Mouse (Mus musculus) forebrain, embryonic 10.5 days (tissue): ENCODE measurements around the gene Ppp2r5b. TPM values are rescaled to one million over a fixed set of nuclear protein-coding genes. Genes with fewer than 3 reads are reported as not detected.
A peak's percentile ranks its signal among the peaks of the same experiment; 100 is the strongest.

Experiments used
- DNase-seq: peaks from one replicate; pipeline ENCODE4 v3.0.0-alpha.2; 2017; ENCODE audit warnings: low spot score; ENCODE audit errors: extremely low spot score
- H3K27ac ChIP-seq: fragments of 300-500 bp; sonication (generic); 2 replicates; pipeline ENCODE4 v1.5.1; 2016; ENCODE audit warnings: mild to moderate bottlenecking
- H3K27me3 ChIP-seq: fragments of 300-500 bp; sonication (generic); 2 replicates; pipeline ENCODE4 v1.6.1; 2016; ENCODE audit warnings: mild to moderate bottlenecking; ENCODE audit not compliant: poor library complexity, severe bottlenecking
- H3K36me3 ChIP-seq: fragments of 300-500 bp; sonication (generic); replicated peaks from 2 replicates; pipeline ENCODE4 v1.6.1; 2016; ENCODE audit warnings: mild to moderate bottlenecking, moderate library complexity
- H3K4me1 ChIP-seq: fragments of 300-500 bp; sonication (generic); 2 replicates; pipeline ENCODE4 v1.6.1; 2016
- H3K4me3 ChIP-seq: fragments of 300-500 bp; sonication (generic); 2 replicates; pipeline ENCODE4 v1.5.1; 2016; ENCODE audit warnings: mild to moderate bottlenecking, moderate library complexity
- H3K9me3 ChIP-seq: fragments of 300-500 bp; sonication (generic); 2 replicates; pipeline ENCODE4 v1.6.1; 2016; ENCODE audit warnings: mild to moderate bottlenecking, moderate library complexity
- WGBS: fragments of 180-500 bp; shearing (Covaris S2); methylation state at CpG from one replicate; pipeline ENCODE4 v1.1.7; 2016; 5-methylcytosine and 5-hydroxymethylcytosine counted together
- microRNA counts: library from miRNA; unstranded; fragments of <30 nt; microRNA quantifications from one replicate; lab custom pipeline; 2017
- microRNA-seq: library from miRNA; unstranded; fragments of <30 nt; microRNA quantifications from one replicate; pipeline ENCODE4, GENCODE M21; 2017
- polyA plus RNA-seq: library from polyadenylated mRNA; unstranded; fragments of >200 nt; fragmentation: Nextera tagmentation; extraction: Ambion mirVana; gene quantifications from 2 replicates; pipeline ENCODE4 v1.2.1, GENCODE M21; 2016

The Ppp2r5b gene
- polyA plus RNA-seq, 1 experiment from 2014 or later, result 24.4 TPM

DNA sequence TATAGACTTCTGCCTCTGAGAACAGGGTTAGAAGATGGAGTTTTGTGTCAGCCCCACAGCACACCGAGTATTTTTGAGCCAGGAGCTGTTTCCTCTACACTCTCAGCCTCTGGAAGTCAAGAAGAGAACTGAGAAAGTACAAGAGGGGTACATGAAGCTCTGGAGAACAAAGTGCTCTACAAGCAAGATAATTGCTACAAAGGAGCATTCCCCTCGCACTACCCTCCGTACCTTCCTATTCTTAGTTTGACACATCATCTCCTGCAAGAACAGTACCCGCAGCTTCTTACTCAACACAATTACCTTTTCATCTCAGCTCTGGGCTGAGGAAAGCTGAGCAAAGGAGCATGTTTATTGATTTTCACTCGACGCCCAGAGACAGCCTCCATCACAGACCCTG is 17.1 kb downstream of the Ppp2r5b start:
- no peak for DNase-seq
- WGBS, result 76% methylated on average over 6 of the region's 6 CpGs

DNA sequence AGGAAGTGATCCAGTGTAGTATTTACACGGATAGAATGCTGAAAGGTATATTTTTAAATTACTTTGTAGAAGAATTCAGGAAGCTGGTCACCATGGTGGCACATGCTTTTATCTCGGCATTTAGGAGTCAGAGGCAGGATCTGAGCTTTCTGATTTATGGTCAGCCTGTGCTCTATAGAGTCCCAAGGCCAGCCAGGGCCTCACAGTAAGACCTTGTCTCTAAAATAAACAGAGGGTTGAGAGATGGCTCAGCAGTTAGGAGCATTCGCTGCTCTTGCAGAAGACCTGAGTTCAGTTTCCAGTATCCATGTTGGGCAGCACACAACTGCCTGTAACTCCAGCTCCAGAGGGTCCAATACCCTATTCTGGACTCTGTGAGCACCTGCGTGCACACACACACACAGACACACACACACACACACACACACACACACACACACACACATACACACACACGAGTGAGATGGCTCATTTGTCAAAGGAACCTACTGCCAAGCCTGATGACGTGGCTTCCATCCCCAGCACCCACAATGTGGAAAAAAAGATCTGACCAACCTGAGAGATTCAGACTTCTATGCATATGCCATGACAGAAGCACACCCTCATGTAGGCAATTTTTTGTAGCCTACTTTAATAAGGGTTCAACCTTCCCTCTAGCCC is 19.5 kb downstream of the Ppp2r5b start:
- 86% methylated on average over 6 of the region's 6 CpGs for WGBS

More for the DNA sequence above, 17.1 kb downstream of the Ppp2r5b start:
- H3K4me1 ChIP-seq, result peaks cover 10% of the 10 kb centered on the region; the same call in 1 of the 2 replicates
- no peaks in the 10 kb centered on the region for H3K36me3 ChIP-seq
- H3K9me3 ChIP-seq, result no peaks in the 10 kb centered on the region
- no peak overlapping the region for H3K4me3 ChIP-seq
- H3K27me3 ChIP-seq, result no peaks in the 10 kb centered on the region
- no peak overlapping the region for H3K27ac ChIP-seq

DNA sequence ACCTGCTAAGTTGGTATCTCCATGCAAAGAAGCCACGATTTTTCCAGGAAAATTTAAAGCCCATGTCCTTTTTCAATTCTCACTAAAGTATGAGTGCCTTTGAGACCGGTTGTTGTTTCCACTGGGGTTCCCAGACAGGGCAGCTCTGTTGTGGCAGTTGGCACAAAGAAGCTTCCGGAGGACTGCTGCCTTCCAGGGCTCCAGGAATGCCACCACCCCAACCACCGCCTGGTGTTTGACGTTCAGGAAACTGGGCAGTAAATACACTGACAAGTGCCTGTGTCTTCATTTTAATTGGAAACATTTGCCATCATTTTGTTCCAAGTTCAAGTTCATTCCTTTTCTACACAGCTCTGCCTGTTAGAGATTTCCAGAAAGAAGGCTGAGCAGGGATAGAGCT is 29.0 kb downstream of the Ppp2r5b start:
- 80% methylated on average over 5 of the region's 5 CpGs for WGBS
- H3K27me3 ChIP-seq, result no peaks in the 10 kb centered on the region
- no peak overlapping the region for H3K4me3 ChIP-seq
- H3K27ac ChIP-seq, result no peak overlapping the region
- no peaks in the 10 kb centered on the region for H3K9me3 ChIP-seq
- no peaks in the 10 kb centered on the region for H3K36me3 ChIP-seq
- no peak for DNase-seq
- H3K4me1 ChIP-seq, result no peaks in the 10 kb centered on the region

More for the DNA sequence above, 19.5 kb downstream of the Ppp2r5b start:
- H3K9me3 ChIP-seq, result no peaks in the 10 kb centered on the region
- H3K4me1 ChIP-seq, result 0 out of 2 replicates have a peak, but pooled peaks cover 6% of the 10 kb centered on the region
- no peak overlapping the region for H3K4me3 ChIP-seq
- no peaks in the 10 kb centered on the region for H3K27me3 ChIP-seq
- H3K27ac ChIP-seq, result no peak overlapping the region
- H3K36me3 ChIP-seq, result no peaks in the 10 kb centered on the region
- DNase-seq, result no peak

DNA sequence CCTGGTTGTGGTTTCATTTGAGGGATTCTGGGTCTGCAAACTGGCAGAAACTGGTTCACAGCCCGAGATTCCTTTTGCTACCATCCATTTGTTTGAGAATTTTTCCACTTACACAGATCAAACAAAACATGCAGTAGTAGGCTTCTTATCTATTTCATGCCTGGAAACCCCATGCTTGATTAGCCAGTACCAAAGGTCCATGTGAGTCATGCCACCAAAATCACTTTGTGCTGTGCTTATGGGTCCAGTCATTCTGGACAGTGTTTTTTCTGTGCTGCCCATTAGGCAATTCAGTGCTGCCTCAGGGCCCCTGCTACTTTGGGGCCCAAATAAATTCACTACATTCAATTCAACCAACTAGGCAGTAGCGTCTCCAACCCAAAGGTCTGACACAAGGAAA is 31.4 kb downstream of the Ppp2r5b start:
- 88% methylated on average over 2 of the region's 2 CpGs for WGBS
- H3K27ac ChIP-seq, result no peak overlapping the region

GRCm38 (mm10) chr19:6184131-6184530 is 51.5 kb downstream of the Ppp2r5b start, which contains the start of gene Majin:
Majin (plus strand) TSS chr19:6184388.
- Histone ChIP-seq H3K4me1 (peaks cover 3% of the 10 kb centered on the region; the same call in 1 of the 2 replicates), H3K36me3 (no peaks in the 10 kb centered on the region), H3K27me3 (no peaks in the 10 kb centered on the region), H3K9me3 (peaks cover 5% of the 10 kb centered on the region; the same call in 1 of the 2 replicates), H3K4me3 (no peak within 1 kb of the TSS), H3K27ac (no peak within 1 kb of the TSS)
- WGBS, result 87% methylated on average over 23 of the region's 23 CpGs
- DNase-seq, result no peak

More for the DNA sequence above, 31.4 kb downstream of the Ppp2r5b start:
- H3K4me1 ChIP-seq, result no peaks in the 10 kb centered on the region
- H3K4me3 ChIP-seq, result no peak overlapping the region
- H3K27me3 ChIP-seq, result no peaks in the 10 kb centered on the region
- no peak for DNase-seq
- no peaks in the 10 kb centered on the region for H3K9me3 ChIP-seq
- no peaks in the 10 kb centered on the region for H3K36me3 ChIP-seq

GRCm38 (mm10) chr19:6182534-6182933 is 53.1 kb downstream of the Ppp2r5b start:
- WGBS, result 20% methylated on average over 3 of the region's 3 CpGs
- DNase-seq, result no peak
- Histone ChIP-seq H3K36me3 (no peaks in the 10 kb centered on the region), H3K27me3 (no peaks in the 10 kb centered on the region), H3K4me3 (no peak overlapping the region), H3K9me3 (peaks cover 5% of the 10 kb centered on the region; the same call in 1 of the 2 replicates), H3K4me1 (peaks cover 3% of the 10 kb centered on the region; the same call in 1 of the 2 replicates), H3K27ac (no peak overlapping the region)

GRCm38 (mm10) chr19:6181629-6182028 is 54.0 kb downstream of the Ppp2r5b start:
- Histone ChIP-seq H3K4me1 (peaks cover 3% of the 10 kb centered on the region; the same call in 1 of the 2 replicates), H3K4me3 (no peak overlapping the region), H3K36me3 (no peaks in the 10 kb centered on the region), H3K27me3 (no peaks in the 10 kb centered on the region), H3K9me3 (peaks cover 5% of the 10 kb centered on the region; the same call in 1 of the 2 replicates), H3K27ac (no peak overlapping the region)
- WGBS, result 25% methylated on average over 5 of the region's 5 CpGs
- DNase-seq, result no peak

GRCm38 (mm10) chr19:6178775-6179174 is 56.9 kb downstream of the Ppp2r5b start:
- H3K27ac ChIP-seq, result no peak overlapping the region
- peaks cover 5% of the 10 kb centered on the region; the same call in 1 of the 2 replicates for H3K9me3 ChIP-seq
- peaks cover 9% of the 10 kb centered on the region for H3K4me1 ChIP-seq
- no peak for DNase-seq
- no peaks in the 10 kb centered on the region for H3K36me3 ChIP-seq
- no peak overlapping the region for H3K4me3 ChIP-seq
- 84% methylated on average over 6 of the region's 6 CpGs for WGBS
- H3K27me3 ChIP-seq, result no peaks in the 10 kb centered on the region

MicroRNAs within 50 kb of the gene (microRNA counts, 519-probe panel; counts per million panel counts)
- 341 counts per million, percentile 65 among the panel's probes with 10 or more counts for microRNA mmu-miR-192 (lab: Ali Mortazavi, UCI)

Small RNAs within 50 kb of the gene (microRNA-seq; reads per million reads assigned to microRNA genes)
- 77.2 reads per million, percentile 45 among the genes with 10 or more reads in this experiment for gene Mir192
- gene Mir194-2, result 79.3 reads per million, percentile 46 among the genes with 10 or more reads in this experiment

Other genes with a start within 250 kb of the Ppp2r5b start
- not detected in 2 replicates for gene Slc22a20, start 249.7 kb downstream of the Ppp2r5b start, polyA plus RNA-seq
- 2.5 and 3.0 TPM in 2 replicates for gene Capn1, start 220.0 kb downstream of the Ppp2r5b start, polyA plus RNA-seq
- 30.8 and 32.2 TPM in 2 replicates for gene Syvn1, start 189.3 kb downstream of the Ppp2r5b start, polyA plus RNA-seq
- 89.4 and 92.1 TPM in 2 replicates for gene Mrpl49, start 178.1 kb downstream of the Ppp2r5b start, polyA plus RNA-seq
- gene Fau, start 178.0 kb downstream of the Ppp2r5b start, polyA plus RNA-seq, result 829 and 865 TPM in 2 replicates
- gene Znhit2, start 174.7 kb downstream of the Ppp2r5b start, polyA plus RNA-seq, result 35.1 and 38.7 TPM in 2 replicates
- 31.0 and 32.2 TPM in 2 replicates for gene Tm7sf2, start 167.5 kb downstream of the Ppp2r5b start, polyA plus RNA-seq
- 65.2 and 68.2 TPM in 2 replicates for gene Vps51, start 158.6 kb downstream of the Ppp2r5b start, polyA plus RNA-seq
- not detected in 2 replicates for gene Tmem262, start 155.8 kb downstream of the Ppp2r5b start, polyA plus RNA-seq
- gene Gm28374, start 153.6 kb downstream of the Ppp2r5b start, polyA plus RNA-seq, result 1.7 and 3.1 TPM in 2 replicates
- 74.0 and 78.0 TPM in 2 replicates for gene Zfpl1, start 150.9 kb downstream of the Ppp2r5b start, polyA plus RNA-seq
- 78.9 and 85.4 TPM in 2 replicates for gene Cdca5, start 150.9 kb downstream of the Ppp2r5b start, polyA plus RNA-seq
- 1.0 and 1.5 TPM in 2 replicates for gene AC131692.1, start 141.5 kb downstream of the Ppp2r5b start, polyA plus RNA-seq
- gene Naaladl1, start 130.1 kb downstream of the Ppp2r5b start, polyA plus RNA-seq, result 0.82 and 0.88 TPM in 2 replicates
- gene Sac3d1, start 117.2 kb downstream of the Ppp2r5b start, polyA plus RNA-seq, result 64.2 and 64.6 TPM in 2 replicates
- gene Snx15, start 107.6 kb downstream of the Ppp2r5b start, polyA plus RNA-seq, result 24.1 and 25.6 TPM in 2 replicates
- not detected in 2 replicates for gene Batf2, start 94.9 kb downstream of the Ppp2r5b start, polyA plus RNA-seq
- 112 and 113 TPM in 2 replicates for gene Arl2, start 94.3 kb downstream of the Ppp2r5b start, polyA plus RNA-seq
- gene Majin, start 51.5 kb downstream of the Ppp2r5b start, polyA plus RNA-seq, result not detected in 2 replicates
- 0.58 TPM in 1 of 2 replicates, not detected in the other for gene Gpha2, start 9.5 kb downstream of the Ppp2r5b start, polyA plus RNA-seq
- 11.1 and 11.4 TPM in 2 replicates for gene Atg2a, start 5.8 kb upstream of the Ppp2r5b start, polyA plus RNA-seq
- 76.8 and 82.1 TPM in 2 replicates for gene Ehd1, start 40.9 kb upstream of the Ppp2r5b start, polyA plus RNA-seq
- 0.23 and 0.24 TPM in 2 replicates for gene Cdc42bpg, start 70.6 kb upstream of the Ppp2r5b start, polyA plus RNA-seq
- 115 and 130 TPM in 2 replicates for gene Men1, start 99.1 kb upstream of the Ppp2r5b start, polyA plus RNA-seq
- 12.6 and 14.5 TPM in 2 replicates for gene Map4k2, start 105.3 kb upstream of the Ppp2r5b start, polyA plus RNA-seq
- gene Sf1, start 127.8 kb upstream of the Ppp2r5b start, polyA plus RNA-seq, result 201 TPM in 2 replicates
- gene Pygm, start 148.5 kb upstream of the Ppp2r5b start, polyA plus RNA-seq, result 0.83 and 2.0 TPM in 2 replicates
- gene Rasgrp2, start 163.5 kb upstream of the Ppp2r5b start, polyA plus RNA-seq, result 15.6 and 17.0 TPM in 2 replicates
- gene Nrxn2, start 182.9 kb upstream of the Ppp2r5b start, polyA plus RNA-seq, result 2.8 and 3.1 TPM in 2 replicates